Mouse (Mus musculus): ENCODE measurements around the gene Zfp651. TPM values are rescaled to one million over a fixed set of nuclear protein-coding genes. Genes with fewer than 3 reads are reported as not detected.

The Zfp651 gene
- polyA plus RNA-seq, 1 experiment: 3.7 TPM

GRCm38 (mm10) chr9:121762761-121763160, 3.6 kb downstream of the Zfp651 start:
- no peak for TF ChIP-seq CTCF (IDR thresholded peaks at IDR 0.05; ENCODE audit: extremely low read depth, insufficient read depth, insufficient read length, insufficient replicate concordance)
- no peak for TF ChIP-seq POLR2A (IDR thresholded peaks at IDR 0.05; ENCODE audit: low read depth, low read length)
- peaks cover 12% of the 10 kb centered on the region for H3K4me1 ChIP-seq (ENCODE audit: control insufficient read depth, insufficient read depth, insufficient read length)
- H3K4me3 ChIP-seq (ENCODE audit: extremely low read depth, insufficient read depth, insufficient read length): no peak overlapping the region
- WGBS: 95% methylated on average over 25 of the region's 25 CpGs
- DNase-seq (ENCODE audit: low read depth in 1 of 2, low spot score in 2 of 2): no peak
- no peaks in the 10 kb centered on the region for H3K36me3 ChIP-seq (ENCODE audit: control insufficient read depth, insufficient read depth, low read length)
- H3K27me3 ChIP-seq (ENCODE audit: control insufficient read depth, insufficient read depth, low read length): peaks cover 19% of the 10 kb centered on the region
- no peak overlapping the region for H3K27ac ChIP-seq (ENCODE audit: insufficient read depth, low read length)

DNA sequence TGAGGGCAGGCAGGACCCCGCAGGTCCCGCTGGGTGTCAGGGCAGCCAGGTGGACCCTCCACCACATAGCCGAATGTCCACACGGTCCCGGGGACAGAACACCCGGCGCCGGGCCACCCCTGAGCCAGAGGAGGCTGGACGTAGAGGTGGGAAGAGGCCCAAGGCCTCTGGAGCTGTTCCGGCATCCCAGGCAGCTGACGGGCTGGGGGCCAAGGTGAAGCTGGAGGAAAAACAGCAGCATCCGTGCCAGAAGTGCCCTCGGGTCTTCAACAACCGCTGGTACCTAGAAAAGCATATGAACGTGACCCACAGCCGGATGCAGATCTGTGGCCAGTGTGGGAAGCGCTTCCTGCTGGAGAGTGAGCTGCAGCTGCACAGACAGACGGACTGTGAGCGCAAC, 4.6 kb downstream of the Zfp651 start:
- WGBS: 81% methylated on average over 19 of the region's 19 CpGs
- no peak overlapping the region for H3K4me3 ChIP-seq (ENCODE audit: extremely low read depth, insufficient read depth, insufficient read length)
- peaks cover 12% of the 10 kb centered on the region for H3K4me1 ChIP-seq (ENCODE audit: control insufficient read depth, insufficient read depth, insufficient read length)
- no peak for TF ChIP-seq POLR2A (IDR thresholded peaks at IDR 0.05; ENCODE audit: low read depth, low read length)
- TF ChIP-seq CTCF (IDR thresholded peaks at IDR 0.05; ENCODE audit: extremely low read depth, insufficient read depth, insufficient read length, insufficient replicate concordance): no peak
- H3K27me3 ChIP-seq (ENCODE audit: control insufficient read depth, insufficient read depth, low read length): peaks cover 19% of the 10 kb centered on the region
- H3K36me3 ChIP-seq (ENCODE audit: control insufficient read depth, insufficient read depth, low read length): no peaks in the 10 kb centered on the region
- H3K27ac ChIP-seq (ENCODE audit: insufficient read depth, low read length): no peak overlapping the region
- no peak for DNase-seq (ENCODE audit: low read depth in 1 of 2, low spot score in 2 of 2)

DNA sequence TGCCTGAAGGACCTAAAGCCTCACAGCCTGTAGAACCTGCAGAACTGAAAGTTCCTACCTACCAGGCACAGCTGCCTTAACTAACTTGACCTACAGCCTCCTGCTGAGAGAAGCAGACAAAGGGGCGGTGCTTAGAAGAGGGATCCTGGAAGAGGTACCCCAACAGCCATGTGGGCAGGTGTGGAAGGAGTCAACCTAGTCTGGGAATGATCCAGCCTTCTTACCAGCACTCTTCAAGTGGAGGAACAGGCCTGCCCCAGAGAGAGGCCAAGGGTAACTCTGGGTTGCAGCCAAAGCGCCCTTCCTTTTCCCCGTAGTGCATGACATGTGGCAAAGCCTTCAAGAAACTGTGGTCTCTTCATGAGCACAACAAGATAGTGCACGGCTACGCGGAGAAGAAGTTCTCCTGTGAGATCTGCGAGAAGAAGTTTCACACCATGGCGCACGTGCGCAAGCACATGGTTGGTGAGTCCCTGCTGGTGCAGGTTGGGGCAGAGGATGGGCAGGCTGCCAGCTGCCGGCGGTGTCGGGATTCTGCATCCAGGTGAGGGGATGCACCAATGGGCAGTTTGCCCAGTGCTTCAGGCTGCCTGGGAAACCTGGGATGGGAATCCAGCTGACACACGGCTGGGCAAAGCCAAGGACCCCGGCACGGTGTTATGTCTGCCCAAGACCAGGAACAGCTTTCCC, 6.2 kb downstream of the Zfp651 start:
- TF ChIP-seq CTCF (IDR thresholded peaks at IDR 0.05; ENCODE audit: extremely low read depth, insufficient read depth, insufficient read length, insufficient replicate concordance): no peak
- TF ChIP-seq POLR2A (IDR thresholded peaks at IDR 0.05; ENCODE audit: low read depth, low read length): no peak
- Histone ChIP-seq H3K4me1 (ENCODE audit: control insufficient read depth, insufficient read depth, insufficient read length) (peaks cover under 1% of the 10 kb centered on the region; the same call in 1 of the 2 replicates), H3K27me3 (ENCODE audit: control insufficient read depth, insufficient read depth, low read length) (peaks cover 4% of the 10 kb centered on the region), H3K4me3 (ENCODE audit: extremely low read depth, insufficient read depth, insufficient read length) (no peak overlapping the region), H3K36me3 (ENCODE audit: control insufficient read depth, insufficient read depth, low read length) (no peaks in the 10 kb centered on the region), H3K27ac (ENCODE audit: insufficient read depth, low read length) (no peak overlapping the region)
- no peak for DNase-seq (ENCODE audit: low read depth in 1 of 2, low spot score in 2 of 2)
- WGBS: 59% methylated on average over 16 of the region's 16 CpGs

DNA sequence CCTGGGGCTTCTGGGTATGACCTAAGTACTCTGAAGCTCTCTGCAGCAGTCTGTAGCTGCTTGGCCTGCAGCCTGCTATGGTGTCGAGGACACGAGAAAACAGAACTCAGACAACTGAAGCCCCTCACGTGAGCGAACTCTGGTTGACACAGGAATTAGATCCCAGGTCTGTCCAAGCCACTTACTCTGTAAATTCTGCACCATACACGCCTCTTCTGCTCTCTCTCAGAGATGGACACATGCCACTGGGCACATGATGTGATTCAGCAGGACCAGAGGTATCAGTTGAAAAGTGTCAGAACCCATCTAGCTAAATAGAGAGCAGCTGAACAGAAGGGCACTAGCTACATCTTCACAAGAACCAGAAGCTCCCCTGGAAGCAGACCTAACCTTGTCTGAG, 13.3 kb downstream of the Zfp651 start:
- TF ChIP-seq POLR2A (IDR thresholded peaks at IDR 0.05; ENCODE audit: low read depth, low read length): no peak
- no peak for TF ChIP-seq CTCF (IDR thresholded peaks at IDR 0.05; ENCODE audit: extremely low read depth, insufficient read depth, insufficient read length, insufficient replicate concordance)
- Histone ChIP-seq H3K4me1 (ENCODE audit: control insufficient read depth, insufficient read depth, insufficient read length) (no peaks in the 10 kb centered on the region), H3K27ac (ENCODE audit: insufficient read depth, low read length) (no peak overlapping the region), H3K36me3 (ENCODE audit: control insufficient read depth, insufficient read depth, low read length) (no peaks in the 10 kb centered on the region), H3K27me3 (ENCODE audit: control insufficient read depth, insufficient read depth, low read length) (no peaks in the 10 kb centered on the region), H3K4me3 (ENCODE audit: extremely low read depth, insufficient read depth, insufficient read length) (no peak overlapping the region)
- no peak for DNase-seq (ENCODE audit: low read depth in 1 of 2, low spot score in 2 of 2)
- 72% methylated on average over 5 of the region's 5 CpGs for WGBS

DNA sequence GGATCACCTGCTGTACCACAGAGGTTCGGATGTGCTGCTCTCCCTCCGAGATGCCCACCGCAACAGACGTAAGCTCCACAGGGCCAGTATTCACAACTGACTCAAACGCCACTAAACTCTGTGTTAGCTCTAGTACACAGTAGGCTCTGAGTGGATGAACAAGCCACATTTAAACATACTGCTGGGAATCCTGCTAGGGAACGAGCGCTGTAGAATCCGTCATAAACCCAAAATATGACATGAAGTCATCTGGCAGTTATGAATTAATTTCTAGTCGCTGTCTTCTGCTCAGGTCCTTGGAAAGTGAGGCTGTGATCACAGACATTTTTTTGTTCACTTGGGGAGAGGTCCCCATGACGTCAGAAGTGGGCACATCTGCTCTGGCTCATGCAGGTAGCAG, 16.8 kb downstream of the Zfp651 start:
- DNase-seq (ENCODE audit: low read depth in 1 of 2, low spot score in 2 of 2): no peak
- no peaks in the 10 kb centered on the region for H3K4me1 ChIP-seq (ENCODE audit: control insufficient read depth, insufficient read depth, insufficient read length)
- TF ChIP-seq POLR2A (IDR thresholded peaks at IDR 0.05; ENCODE audit: low read depth, low read length) (no peak), CTCF (IDR thresholded peaks at IDR 0.05; ENCODE audit: extremely low read depth, insufficient read depth, insufficient read length, insufficient replicate concordance) (no peak)
- WGBS: 86% methylated on average over 10 of the region's 10 CpGs
- no peak overlapping the region for H3K27ac ChIP-seq (ENCODE audit: insufficient read depth, low read length)
- H3K36me3 ChIP-seq (ENCODE audit: control insufficient read depth, insufficient read depth, low read length): no peaks in the 10 kb centered on the region
- no peak overlapping the region for H3K4me3 ChIP-seq (ENCODE audit: extremely low read depth, insufficient read depth, insufficient read length)
- 0 out of 2 replicates have a peak, but pooled peaks cover 2% of the 10 kb centered on the region for H3K27me3 ChIP-seq (ENCODE audit: control insufficient read depth, insufficient read depth, low read length)

DNA sequence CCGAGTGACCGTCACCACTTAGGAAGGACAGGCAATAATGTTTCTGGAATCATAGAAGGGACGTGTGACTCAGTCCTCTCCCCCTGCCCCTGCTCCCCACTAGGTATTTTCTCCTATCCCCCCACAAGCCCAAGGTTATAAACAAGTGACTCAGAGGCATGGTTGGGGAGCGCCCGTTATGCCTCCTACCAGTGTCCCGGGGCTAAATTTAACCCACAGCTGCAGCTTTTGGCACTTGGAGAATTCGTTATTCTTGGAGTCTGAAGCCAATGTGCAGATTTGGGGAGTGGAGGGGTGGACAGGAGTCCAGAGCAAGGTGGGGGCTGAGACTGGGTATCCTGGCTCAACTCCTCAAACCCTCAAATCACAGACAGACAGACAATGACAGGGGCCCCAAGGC, 17.4 kb downstream of the Zfp651 start:
- no peak overlapping the region for H3K4me3 ChIP-seq (ENCODE audit: extremely low read depth, insufficient read depth, insufficient read length)
- no peak overlapping the region for H3K27ac ChIP-seq (ENCODE audit: insufficient read depth, low read length)
- WGBS: 80% methylated on average over 7 of the region's 7 CpGs
- no peaks in the 10 kb centered on the region for H3K4me1 ChIP-seq (ENCODE audit: control insufficient read depth, insufficient read depth, insufficient read length)
- no peak for DNase-seq (ENCODE audit: low read depth in 1 of 2, low spot score in 2 of 2)
- H3K27me3 ChIP-seq (ENCODE audit: control insufficient read depth, insufficient read depth, low read length): 0 out of 2 replicates have a peak, but pooled peaks cover 2% of the 10 kb centered on the region
- no peaks in the 10 kb centered on the region for H3K36me3 ChIP-seq (ENCODE audit: control insufficient read depth, insufficient read depth, low read length)
- TF ChIP-seq POLR2A (IDR thresholded peaks at IDR 0.05; ENCODE audit: low read depth, low read length): no peak
- TF ChIP-seq CTCF (IDR thresholded peaks at IDR 0.05; ENCODE audit: extremely low read depth, insufficient read depth, insufficient read length, insufficient replicate concordance): no peak

DNA sequence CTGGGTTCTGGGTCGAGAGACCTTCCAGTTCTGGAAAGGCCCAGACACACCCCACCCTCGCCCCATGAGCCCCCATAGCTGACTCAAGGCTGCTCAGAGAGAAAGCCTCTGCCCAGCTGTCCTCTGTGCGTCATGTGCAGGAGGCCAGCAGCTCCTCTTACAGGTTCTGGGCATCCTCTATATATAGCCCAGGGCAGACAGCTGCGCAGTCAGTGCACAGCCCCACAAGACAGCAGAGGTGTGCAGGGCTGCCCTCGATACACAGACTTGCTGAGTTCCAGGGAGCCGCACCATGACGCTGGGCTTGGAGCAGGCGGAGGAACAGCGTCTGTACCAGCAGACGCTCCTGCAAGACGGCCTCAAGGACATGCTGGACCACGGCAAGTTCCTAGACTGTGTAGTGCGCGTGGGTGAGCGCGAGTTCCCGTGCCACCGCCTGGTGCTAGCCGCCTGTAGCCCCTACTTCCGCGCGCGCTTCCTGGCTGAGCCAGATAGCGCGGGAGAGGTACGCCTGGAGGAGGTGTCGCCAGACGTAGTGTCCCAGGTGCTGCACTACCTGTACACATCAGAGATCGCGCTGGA, 18.4 kb downstream of the Zfp651 start, which contains the start of gene Klhl40:
Klhl40 (plus strand) TSS at position 124 of the 582 bp plus-strand sequence.
- no peak within 1 kb of the TSS for H3K27ac ChIP-seq (ENCODE audit: insufficient read depth, low read length)
- H3K36me3 ChIP-seq (ENCODE audit: control insufficient read depth, insufficient read depth, low read length): no peaks in the 10 kb centered on the region
- H3K4me1 ChIP-seq (ENCODE audit: control insufficient read depth, insufficient read depth, insufficient read length): no peaks in the 10 kb centered on the region
- no peak within 1 kb of the TSS for H3K4me3 ChIP-seq (ENCODE audit: extremely low read depth, insufficient read depth, insufficient read length)
- 0 out of 2 replicates have a peak, but pooled peaks cover 2% of the 10 kb centered on the region for H3K27me3 ChIP-seq (ENCODE audit: control insufficient read depth, insufficient read depth, low read length)
- 15% methylated on average over 30 of the region's 30 CpGs for WGBS
- TF ChIP-seq CTCF (IDR thresholded peaks at IDR 0.05; ENCODE audit: extremely low read depth, insufficient read depth, insufficient read length, insufficient replicate concordance): no peak
- no peak for TF ChIP-seq POLR2A (IDR thresholded peaks at IDR 0.05; ENCODE audit: low read depth, low read length)
- no peak for DNase-seq (ENCODE audit: low read depth in 1 of 2, low spot score in 2 of 2)
